Mouse (Mus musculus): ENCODE measurements at regions not wholly inside any gene's neighbourhood (a gene's known extent, or its start where the extent isn't known, plus 50 kb on each side); places are given as distances from the start of the nearest gene placed in this dataset.

GRCm38 (mm10) chr8:114074122-114074521 lies 59.2 kb upstream of the Nudt7 start:
- no peak for TF ChIP-seq MYC (IDR thresholded peaks at IDR 0.05; ENCODE audit: low read depth, low read length)
- no peak for TF ChIP-seq ETS1 (conservative IDR thresholded peaks at IDR 0.05; ENCODE audit: low read depth, low read length)
- no peak for TF ChIP-seq TCF12 (IDR thresholded peaks at IDR 0.05; ENCODE audit: low read depth, low read length)
- TF ChIP-seq MAX (IDR thresholded peaks at IDR 0.05; ENCODE audit: low read length): no peak
- TF ChIP-seq CHD1 (IDR thresholded peaks at IDR 0.05; ENCODE audit: low read depth, low read length): no peak
- peak in 1 of 2 experiments; percentile 54; a peak in 2 of 4 replicates for TF ChIP-seq CTCF (conservative IDR thresholded peaks at IDR 0.05 in 1 of 2, IDR thresholded peaks at IDR 0.05 in 1 of 2; ENCODE audit: low read depth in 2 of 2, low read length in 2 of 2)
- TF ChIP-seq TBP (conservative IDR thresholded peaks at IDR 0.05; ENCODE audit: low read depth, low read length): no peak
- TF ChIP-seq POLR2A (IDR thresholded peaks at IDR 0.05; ENCODE audit: low read depth, low read length): no peak
- TF ChIP-seq MXI1 (IDR thresholded peaks at IDR 0.05; ENCODE audit: low read depth, low read length): no peak
- TF ChIP-seq ELF1 (IDR thresholded peaks at IDR 0.05; ENCODE audit: low read depth, low read length): no peak
- TF ChIP-seq USF1 (IDR thresholded peaks at IDR 0.05; ENCODE audit: low read depth, low read length): no peak
